Mouse (Mus musculus) liver, postnatal 0 days (tissue): ENCODE results near the gene Ccdc163. TPM values are rescaled to one million over a fixed set of nuclear protein-coding genes. Genes with fewer than 3 reads are reported as not detected.
"Not testable (repeated sequence)": the region's sequence is repeated elsewhere in the genome, so short reads cannot be mapped to it uniquely, and the experiment has no call there.

Experiments
- ATAC-seq: fragments of 200-750 bp; cut with Nextera tagmentation; 2 replicates; pipeline ENCODE4 v1.8.0; 2017; ENCODE audit warnings: mild to moderate bottlenecking, moderate library complexity
- DNase-seq: peaks from one replicate; pipeline ENCODE4 v3.0.0-alpha.2; 2016
- H3K27ac ChIP-seq: fragments of 300-500 bp; sonication (generic); 2 replicates; pipeline ENCODE4 v1.5.1; 2014; ENCODE audit warnings: antibody characterized with exemption, moderate library complexity, mild to moderate bottlenecking, low read depth
- H3K27me3 ChIP-seq: fragments of 300-500 bp; sonication (generic); 2 replicates; pipeline ENCODE4 v1.6.1; 2014; ENCODE audit warnings: low read length, control low read depth, mixed read lengths; ENCODE audit not compliant: insufficient read depth
- H3K36me3 ChIP-seq: fragments of 300-500 bp; sonication (generic); replicated peaks from 2 replicates; pipeline ENCODE4 v1.6.1; 2014; ENCODE audit warnings: mild to moderate bottlenecking, control low read depth, low read length, moderate library complexity, mixed read lengths; ENCODE audit not compliant: insufficient read depth
- H3K4me1 ChIP-seq: fragments of 300-500 bp; sonication (generic); 2 replicates; pipeline ENCODE4 v1.6.1; 2014; ENCODE audit warnings: antibody characterized with exemption, mild to moderate bottlenecking, control low read depth; ENCODE audit not compliant: insufficient read depth
- H3K4me2 ChIP-seq: fragments of 300-500 bp; sonication (generic); 2 replicates; pipeline ENCODE4 v1.6.1; 2014; ENCODE audit warnings: low read depth, mild to moderate bottlenecking, low read length, moderate library complexity, mixed read lengths
- H3K4me3 ChIP-seq: fragments of 300-500 bp; sonication (generic); 2 replicates; pipeline ENCODE4 v1.5.1; 2014; ENCODE audit warnings: low read depth, low read length
- H3K9ac ChIP-seq: fragments of 300-500 bp; sonication (generic); replicated peaks from 2 replicates; pipeline ENCODE4 v1.6.1; 2014; ENCODE audit warnings: mild to moderate bottlenecking, moderate library complexity
- H3K9me3 ChIP-seq: fragments of 300-500 bp; sonication (generic); 2 replicates; pipeline ENCODE4 v1.6.1; 2016; ENCODE audit warnings: mild to moderate bottlenecking, control low read depth, low read length, mixed read lengths
- CTCF ChIP-seq: sonication (generic); IDR thresholded peaks from 2 replicates; pipeline ENCODE4 v1.5.1; 2016; ENCODE audit warnings: antibody characterized with exemption, low read depth
- EP300 ChIP-seq: IDR thresholded peaks from 2 replicates; pipeline ENCODE4 v1.6.1; 2016; ENCODE audit warnings: antibody characterized with exemption, low read depth, mild to moderate bottlenecking
- WGBS: fragments of 180-500 bp; shearing (Covaris S2); extraction: QIAGEN DNeasy Blood & Tissue Kit; methylation state at CpG from one replicate; pipeline ENCODE4 v1.1.7; 2014; ENCODE audit not compliant: insufficient replicate concordance; 5-methylcytosine and 5-hydroxymethylcytosine counted together
- polyA plus RNA-seq: library from polyadenylated mRNA; unstranded; fragments of >200 nt; fragmentation: Nextera tagmentation; extraction: Ambion mirVana; gene quantifications from 2 replicates; pipeline ENCODE4 v1.2.1, GENCODE M21; 2015

Gene Ccdc163
- polyA plus RNA-seq, result 6.1 and 8.4 TPM in 2 replicates

GRCm38 (mm10) chr4:116708201-116708764 is at the start of gene Ccdc163, which contains the start of gene Mmachc:
Gene Ccdc163 (plus strand): TSS chr4:116708509.
Gene Mmachc (minus strand): TSS chr4:116708406.
- H3K4me3 ChIP-seq, result peak within 1 kb of the TSS; percentile 56
- under 1% methylated on average over 29 of the region's 29 CpGs for WGBS
- peak; percentile 99 for ATAC-seq
- H3K9me3 ChIP-seq, result no peaks in the 10 kb centered on the region
- peaks cover 14% of the 10 kb centered on the region for H3K4me1 ChIP-seq
- H3K27me3 ChIP-seq, result no peaks in the 10 kb centered on the region
- peaks cover 4% of the 10 kb centered on the region; the same call in 1 of the 2 replicates for H3K36me3 ChIP-seq
- H3K4me2 ChIP-seq, result peak within 1 kb of the TSS; percentile 74
- H3K27ac ChIP-seq, result peak within 1 kb of the TSS; percentile 57
- H3K9ac ChIP-seq, result peak within 1 kb of the TSS; percentile 73
- peak; percentile 66; the same call in 1 of the 2 replicates for TF ChIP-seq EP300
- peak; percentile 39 for TF ChIP-seq CTCF
- DNase-seq, result peak; percentile 88

GRCm38 (mm10) chr4:116659474-116659873 is 48.8 kb upstream of the Ccdc163 start:
- peaks cover 22% of the 10 kb centered on the region for H3K4me1 ChIP-seq
- no peaks in the 10 kb centered on the region for H3K36me3 ChIP-seq
- H3K4me2 ChIP-seq, result peak overlapping the region; percentile 54
- H3K4me3 ChIP-seq, result no peak overlapping the region
- H3K27me3 ChIP-seq, result no peaks in the 10 kb centered on the region
- DNase-seq (peak; percentile 54), ATAC-seq (peak; percentile 69)
- WGBS, result 61% methylated on average over 2 of the region's 2 CpGs
- no peaks in the 10 kb centered on the region for H3K9me3 ChIP-seq
- H3K27ac ChIP-seq, result no peak overlapping the region
- no peak for TF ChIP-seq CTCF
- TF ChIP-seq EP300, result no peak
- H3K9ac ChIP-seq, result no peak overlapping the region; the same call in 1 of the 2 replicates

GRCm38 (mm10) chr4:116659916-116660315 is 48.4 kb upstream of the Ccdc163 start:
- ATAC-seq, H3K9ac ChIP-seq, H3K36me3 ChIP-seq, H3K4me2 ChIP-seq, H3K9me3 ChIP-seq, H3K27me3 ChIP-seq, H3K27ac ChIP-seq, DNase-seq, H3K4me3 ChIP-seq: not testable (repeated sequence)
- WGBS, result 72% methylated on average over 6 of the region's 6 CpGs
- peaks cover 22% of the 10 kb centered on the region for H3K4me1 ChIP-seq

GRCm38 (mm10) chr4:116660829-116661228 is 47.5 kb upstream of the Ccdc163 start:
- H3K27me3 ChIP-seq, result no peaks in the 10 kb centered on the region
- no peak for TF ChIP-seq EP300
- TF ChIP-seq CTCF, result no peak
- peaks cover 13% of the 10 kb centered on the region; the same call in 1 of the 2 replicates for H3K4me1 ChIP-seq
- H3K9ac ChIP-seq, result no peak overlapping the region
- no peaks in the 10 kb centered on the region for H3K36me3 ChIP-seq
- WGBS, result 61% methylated on average over 6 of the region's 6 CpGs
- H3K4me2 ChIP-seq, result no peak overlapping the region
- DNase-seq (no peak), ATAC-seq (no peak)
- no peak overlapping the region for H3K4me3 ChIP-seq
- H3K27ac ChIP-seq, result no peak overlapping the region
- H3K9me3 ChIP-seq, result no peaks in the 10 kb centered on the region

GRCm38 (mm10) chr4:116661998-116662397 is 46.3 kb upstream of the Ccdc163 start:
- H3K4me1 ChIP-seq, result peaks cover 4% of the 10 kb centered on the region; the same call in 1 of the 2 replicates
- 83% methylated on average over 1 of the region's 1 CpGs for WGBS
- no peaks in the 10 kb centered on the region for H3K36me3 ChIP-seq
- H3K27ac ChIP-seq, result no peak overlapping the region
- ATAC-seq (no peak), DNase-seq (no peak)
- H3K4me2 ChIP-seq, result no peak overlapping the region
- TF ChIP-seq EP300 (no peak), CTCF (no peak)
- H3K9ac ChIP-seq, result no peak overlapping the region
- no peak overlapping the region for H3K4me3 ChIP-seq
- no peaks in the 10 kb centered on the region for H3K9me3 ChIP-seq
- H3K27me3 ChIP-seq, result no peaks in the 10 kb centered on the region

GRCm38 (mm10) chr4:116666625-116667024 is 41.7 kb upstream of the Ccdc163 start:
- Histone ChIP-seq H3K36me3 (no peaks in the 10 kb centered on the region), H3K4me3 (no peak overlapping the region), H3K9ac (no peak overlapping the region), H3K27ac (no peak overlapping the region), H3K27me3 (no peaks in the 10 kb centered on the region), H3K4me1 (0 out of 2 replicates have a peak, but pooled peaks cover 6% of the 10 kb centered on the region), H3K4me2 (no peak overlapping the region), H3K9me3 (no peaks in the 10 kb centered on the region)
- DNase-seq (no peak), ATAC-seq (no peak)
- WGBS, result 46% methylated on average over 4 of the region's 4 CpGs
- no peak for TF ChIP-seq EP300
- no peak for TF ChIP-seq CTCF
